Mouse (Mus musculus): Measurements from ENCODE around the gene Chmp6.

GRCm38 (mm10) chr11:119943428-119943988 lies 30.3 kb downstream of the Chmp6 start:
- TF ChIP-seq CTCF (IDR thresholded peaks at IDR 0.05; ENCODE audit: borderline replicate concordance, insufficient read depth, low read depth, low read length) (no peak), POLR2A (IDR thresholded peaks at IDR 0.05; ENCODE audit: borderline replicate concordance, insufficient read depth, low read length) (no peak)
